Mouse (Mus musculus): ENCODE measurements around the gene Klf13.

Klf13 gene

DNA sequence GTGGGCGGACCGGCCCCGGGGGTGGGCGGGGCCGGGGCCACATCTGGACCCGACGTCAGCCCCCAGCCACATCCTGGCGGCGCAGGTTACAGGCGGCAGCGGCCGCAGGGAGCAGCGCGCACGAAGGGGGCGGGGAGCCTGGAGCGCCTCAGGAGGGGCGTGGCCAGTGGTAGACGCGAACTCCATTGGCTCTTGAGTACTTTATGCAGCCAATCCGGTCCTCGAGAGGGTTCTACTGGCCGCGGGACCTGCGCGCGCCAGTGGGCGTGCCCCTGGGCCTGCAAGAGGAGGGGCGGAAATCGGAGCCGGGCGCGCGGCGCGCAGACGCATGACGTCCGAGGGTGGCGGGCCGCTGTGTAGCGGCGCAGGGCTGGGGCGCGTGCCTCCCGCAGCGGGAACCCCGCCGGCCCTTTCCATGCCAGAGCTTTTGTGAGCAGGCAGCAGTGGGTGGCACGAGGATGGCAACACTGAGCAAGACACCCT, at the start of gene Klf13:
Klf13 (minus strand) TSS at position 2 of the 483 bp plus-strand sequence.
- peak; percentile 99 for DNase-seq (ENCODE audit: low read depth, low spot score)

DNA sequence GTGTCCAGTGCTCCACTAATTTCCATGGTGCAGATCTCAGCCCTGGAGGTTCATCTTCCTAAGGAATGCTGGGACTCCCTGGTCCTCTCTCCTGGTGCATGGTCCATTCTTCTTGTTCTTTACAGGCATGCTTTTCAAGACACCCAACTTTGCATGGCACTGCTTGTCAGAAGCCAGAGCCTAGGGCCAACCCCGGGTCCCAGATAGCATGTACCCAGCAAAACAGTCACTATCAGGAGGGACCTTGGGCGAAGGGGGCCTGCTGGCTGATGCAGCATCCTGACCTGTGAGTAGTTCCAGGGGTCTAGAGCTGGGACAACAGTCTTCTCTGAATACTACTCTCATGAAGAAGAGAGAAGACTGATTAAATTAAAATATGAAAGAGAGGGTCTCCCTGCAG, 49.7 kb upstream of the Klf13 start:
- DNase-seq (ENCODE audit: low read depth, low spot score), result no peak

DNA sequence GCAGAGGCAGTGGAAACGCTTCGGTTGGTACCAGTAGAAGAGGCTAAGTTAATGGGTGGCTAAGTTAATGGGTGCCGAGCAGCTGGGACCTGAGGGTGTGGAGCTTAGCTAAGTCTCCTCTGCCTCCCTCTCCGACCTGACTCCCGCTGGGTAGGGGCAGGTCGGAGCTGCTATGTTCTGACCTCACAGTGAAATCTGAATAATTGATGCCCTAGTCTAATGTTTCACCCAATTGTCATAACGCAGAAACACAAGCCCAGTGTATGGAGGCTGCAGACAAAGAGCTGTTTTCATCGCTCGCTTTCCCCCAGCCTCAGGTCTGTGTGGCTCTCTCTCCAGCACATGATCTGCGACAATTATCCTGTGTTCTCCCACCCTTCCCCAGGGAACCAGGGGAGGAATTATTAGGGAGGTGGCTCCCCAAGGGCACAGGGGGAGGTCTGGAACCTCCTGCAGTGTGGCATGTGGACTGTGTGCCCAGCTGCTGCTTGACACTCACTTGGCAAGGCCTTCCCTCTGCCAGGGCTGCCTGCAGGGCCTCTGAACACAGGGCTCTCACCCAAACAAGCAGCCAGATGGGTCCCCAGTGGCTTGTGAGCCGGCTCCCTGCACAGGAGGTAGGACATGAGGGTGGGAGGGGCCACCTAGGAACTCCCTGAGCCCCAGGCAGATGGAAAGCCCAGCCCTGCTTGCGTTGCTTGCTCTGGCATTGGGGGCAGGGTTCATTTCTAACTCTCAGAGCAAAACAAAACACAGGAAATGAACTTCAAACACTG, 47.9 kb upstream of the Klf13 start:
- no peak for DNase-seq (ENCODE audit: low read depth, low spot score)

DNA sequence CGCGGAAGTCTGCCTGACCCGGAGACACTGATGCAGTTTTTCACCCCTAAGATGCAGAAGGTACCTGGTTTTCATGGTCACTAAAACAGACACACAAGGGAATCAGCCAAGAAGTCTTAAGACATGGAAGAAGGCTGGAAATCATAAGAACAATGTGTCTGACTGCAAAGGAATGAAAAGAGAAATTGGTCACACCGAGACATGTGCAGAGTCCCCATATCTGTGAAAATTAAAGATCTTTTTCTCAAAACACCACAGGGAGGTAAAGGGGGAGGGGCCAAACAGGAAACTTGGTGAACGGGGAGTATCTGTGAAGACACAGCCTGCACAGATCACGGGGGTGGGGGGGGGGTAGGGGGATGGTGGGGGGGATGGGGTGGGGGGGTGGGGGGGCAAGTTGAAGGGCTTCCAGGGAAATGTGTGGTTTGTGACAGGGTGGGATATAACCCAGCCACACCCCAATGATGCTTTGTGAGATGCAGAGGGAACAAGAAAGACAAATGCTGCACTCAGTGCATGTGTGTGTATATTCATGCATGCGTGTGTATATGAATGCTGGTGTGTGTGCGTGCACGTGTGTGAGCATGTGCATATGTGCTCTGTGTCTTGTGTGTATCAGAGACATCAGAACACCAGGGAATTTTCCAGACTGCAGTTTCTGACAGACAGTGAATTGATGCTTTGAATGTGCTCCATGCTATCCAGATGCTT, 47.1 kb upstream of the Klf13 start:
- no peak for DNase-seq (ENCODE audit: low read depth, low spot score)

DNA sequence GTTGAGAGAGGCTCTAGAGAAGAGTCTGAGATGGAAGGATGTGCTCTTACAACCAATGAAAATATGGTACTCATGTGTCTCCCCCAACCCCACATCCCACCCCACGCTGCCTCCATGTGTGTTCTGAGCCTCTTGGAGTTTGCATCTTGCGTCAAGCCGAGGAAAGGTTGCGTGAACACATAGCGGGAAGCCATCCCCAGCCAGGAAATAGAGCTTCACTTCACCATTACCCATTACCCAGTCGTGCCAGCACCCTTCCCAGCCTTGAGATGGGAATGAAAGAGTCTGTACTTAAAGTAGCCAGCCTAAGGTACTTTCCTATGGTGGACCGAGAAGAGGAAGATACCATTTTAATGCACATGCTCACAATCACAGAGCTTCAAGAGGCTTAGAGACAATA, 46.6 kb upstream of the Klf13 start:
- no peak for DNase-seq (ENCODE audit: low read depth, low spot score)

DNA sequence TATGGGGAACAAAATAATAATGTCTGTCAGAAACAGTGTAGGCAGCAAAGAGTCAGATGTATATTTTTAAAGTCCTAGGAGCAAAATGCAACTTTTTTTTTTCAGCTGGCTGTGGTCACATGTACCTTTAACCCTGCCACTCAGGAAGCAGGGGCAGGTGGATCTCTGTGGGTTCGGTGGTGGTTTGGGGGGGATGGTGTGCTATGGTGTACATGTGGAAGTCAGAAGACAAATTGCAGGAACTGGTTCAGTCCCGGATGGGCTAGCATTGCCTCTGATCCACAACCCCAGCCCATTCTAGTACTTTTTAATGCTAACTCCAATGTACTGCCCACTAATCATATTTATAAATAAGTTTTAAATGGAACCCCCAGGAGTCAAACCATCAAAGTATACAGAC, 45.6 kb upstream of the Klf13 start:
- no peak for DNase-seq (ENCODE audit: low read depth, low spot score)

DNA sequence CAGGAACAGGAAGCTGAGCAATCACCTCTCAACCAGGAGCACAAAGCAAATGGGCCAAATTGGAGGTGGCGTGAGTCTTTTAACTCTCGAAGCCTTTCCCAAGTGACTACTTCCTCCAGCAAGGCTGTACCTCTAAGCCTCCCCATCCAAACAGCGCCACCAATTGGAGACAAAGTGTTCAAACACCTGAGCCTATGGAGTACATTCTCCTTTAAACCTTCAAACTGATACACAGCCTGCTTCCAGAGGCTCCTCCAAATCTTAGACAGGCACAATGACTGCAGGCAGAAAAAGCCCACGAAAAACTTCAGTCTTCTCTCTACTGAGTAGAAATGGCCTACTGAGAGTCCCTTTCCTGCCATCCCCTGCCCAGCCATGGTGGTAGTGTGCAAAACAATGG, 38.9 kb upstream of the Klf13 start:
- no peak for DNase-seq (ENCODE audit: low read depth, low spot score)

DNA sequence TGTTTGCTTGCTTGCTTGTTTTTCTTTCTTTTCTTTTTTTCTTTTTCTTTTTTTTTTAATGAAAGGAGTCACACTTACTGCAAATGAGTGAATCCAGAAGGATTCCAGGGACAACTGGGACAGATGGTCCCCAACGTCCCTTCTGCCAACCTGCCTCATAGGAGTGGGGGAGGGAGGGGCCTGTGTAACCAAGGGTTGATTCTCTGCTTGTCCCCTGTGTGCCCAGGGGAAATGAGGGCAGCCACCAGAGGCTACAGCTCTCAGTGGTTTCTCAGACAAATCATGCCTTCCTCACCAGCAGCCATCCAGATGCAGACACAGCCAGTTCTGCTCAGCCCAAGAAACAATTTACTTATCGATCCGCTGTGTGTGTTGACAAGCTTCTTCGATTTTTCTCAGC, 32.3 kb upstream of the Klf13 start:
- no peak for DNase-seq (ENCODE audit: low read depth, low spot score)

DNA sequence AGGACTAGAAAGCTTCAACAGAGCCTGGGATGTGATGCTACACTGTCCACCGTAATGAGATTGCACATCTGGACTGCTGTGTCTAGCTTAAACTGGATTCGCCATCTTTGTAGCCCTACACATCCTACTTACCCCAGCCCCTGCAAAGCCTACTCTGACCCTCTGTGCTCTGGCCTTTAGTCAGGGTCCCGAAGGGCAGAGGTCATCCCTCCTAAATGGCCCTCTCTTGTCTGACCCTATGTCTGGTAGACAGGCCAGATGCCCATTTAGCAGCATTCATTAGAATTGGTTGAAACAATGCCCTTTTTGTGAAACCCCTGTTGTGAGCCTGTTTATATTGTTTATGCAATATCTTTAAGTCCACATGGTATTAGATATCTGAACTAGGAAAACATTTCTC, 31.2 kb upstream of the Klf13 start:
- no peak for DNase-seq (ENCODE audit: low read depth, low spot score)

DNA sequence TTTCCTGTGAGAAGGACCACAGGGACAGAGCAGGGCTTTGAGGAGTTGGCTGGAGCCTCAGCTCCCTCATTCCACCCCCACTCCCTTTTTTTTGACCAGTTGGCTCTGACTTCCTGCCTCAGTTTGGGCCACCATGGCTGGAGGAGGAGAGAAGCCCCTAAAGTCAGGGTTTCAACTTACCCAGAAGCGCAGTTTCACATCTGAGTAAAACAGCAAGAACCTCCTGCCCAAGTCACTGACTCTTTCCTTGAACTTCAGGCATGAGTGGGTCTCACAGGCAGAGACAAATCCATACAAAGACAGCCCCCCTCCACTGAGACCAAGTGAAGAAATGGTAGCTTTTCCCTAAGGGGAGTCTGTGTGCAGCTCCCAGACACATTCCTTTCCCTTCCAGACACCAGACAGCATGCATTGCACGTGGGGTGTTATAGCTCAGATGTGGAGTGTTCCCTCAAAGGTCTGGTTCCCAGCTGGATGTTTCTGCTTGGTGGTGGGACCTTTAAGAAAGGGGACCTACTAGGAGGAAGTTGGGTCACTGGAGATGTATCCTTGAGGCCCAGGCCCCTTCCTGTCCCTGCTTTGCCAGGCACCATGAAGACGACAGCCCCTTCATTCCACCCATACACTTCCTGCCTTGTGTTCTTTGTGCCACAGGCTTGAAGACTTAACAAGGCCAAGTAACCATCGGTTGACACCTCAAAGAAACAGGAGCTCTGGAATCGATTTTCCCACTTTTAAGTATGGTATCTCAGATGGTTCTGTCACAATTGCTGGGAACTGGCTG, 27.1 kb upstream of the Klf13 start:
- no peak for DNase-seq (ENCODE audit: low read depth, low spot score)

DNA sequence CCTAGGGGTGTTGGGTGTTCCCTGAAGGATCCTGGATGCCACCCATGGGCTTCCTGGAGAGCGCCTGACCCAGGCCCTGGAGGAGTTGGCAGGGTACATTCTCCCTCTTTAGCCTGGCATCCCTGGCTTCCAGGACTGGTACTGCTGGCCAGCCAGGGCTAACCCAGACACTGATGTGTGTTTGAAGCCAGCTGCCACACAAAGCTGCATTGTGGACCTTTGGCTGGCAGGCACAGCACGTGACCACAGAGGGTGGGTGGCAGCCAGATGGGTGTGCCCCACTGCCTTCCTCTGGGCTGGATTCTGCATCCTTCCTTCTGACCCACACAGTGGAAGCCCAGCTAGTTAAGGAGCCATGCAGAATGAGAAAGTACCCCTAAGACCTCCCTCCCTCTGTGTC, 26.4 kb upstream of the Klf13 start:
- DNase-seq (ENCODE audit: low read depth, low spot score), result no peak

DNA sequence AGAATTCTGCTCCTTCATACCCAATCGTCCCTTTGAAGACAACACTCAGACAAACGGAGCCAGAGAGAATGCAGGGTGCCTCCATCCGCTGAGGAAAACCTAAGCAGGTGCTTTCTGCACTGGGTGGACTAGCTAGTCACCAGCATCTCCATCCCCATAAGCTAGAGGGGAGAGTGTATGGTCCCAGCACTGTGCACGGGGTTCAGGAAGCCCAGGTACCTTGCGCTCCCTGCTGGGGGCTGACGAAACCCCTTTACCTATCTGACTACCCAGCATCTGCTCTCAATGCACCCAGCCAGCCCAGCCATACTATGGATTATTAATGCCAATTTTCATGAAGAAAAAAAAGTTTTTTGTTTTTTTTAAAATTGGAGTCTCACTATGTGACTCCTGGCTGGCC, 25.4 kb upstream of the Klf13 start:
- DNase-seq (ENCODE audit: low read depth, low spot score), result no peak

DNA sequence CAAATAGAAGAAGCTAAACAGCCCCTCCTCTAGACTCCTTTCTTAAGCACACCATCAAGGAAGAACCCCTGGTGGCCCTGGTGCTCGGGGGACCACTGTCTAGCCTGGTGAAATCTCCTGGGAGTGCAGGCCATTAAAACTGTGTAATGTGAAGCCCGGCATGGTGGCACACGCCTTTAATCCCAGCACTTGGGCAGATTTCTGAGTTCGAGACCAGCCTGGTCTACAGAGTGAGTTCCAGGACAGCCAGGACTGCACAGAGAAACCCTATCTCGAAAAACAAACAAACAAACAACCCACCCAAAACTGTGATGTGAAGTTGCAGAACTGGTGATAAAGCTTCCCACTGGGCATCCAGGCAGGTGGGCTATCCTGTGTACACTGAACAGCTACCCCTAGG, 24.9 kb upstream of the Klf13 start:
- no peak for DNase-seq (ENCODE audit: low read depth, low spot score)

DNA sequence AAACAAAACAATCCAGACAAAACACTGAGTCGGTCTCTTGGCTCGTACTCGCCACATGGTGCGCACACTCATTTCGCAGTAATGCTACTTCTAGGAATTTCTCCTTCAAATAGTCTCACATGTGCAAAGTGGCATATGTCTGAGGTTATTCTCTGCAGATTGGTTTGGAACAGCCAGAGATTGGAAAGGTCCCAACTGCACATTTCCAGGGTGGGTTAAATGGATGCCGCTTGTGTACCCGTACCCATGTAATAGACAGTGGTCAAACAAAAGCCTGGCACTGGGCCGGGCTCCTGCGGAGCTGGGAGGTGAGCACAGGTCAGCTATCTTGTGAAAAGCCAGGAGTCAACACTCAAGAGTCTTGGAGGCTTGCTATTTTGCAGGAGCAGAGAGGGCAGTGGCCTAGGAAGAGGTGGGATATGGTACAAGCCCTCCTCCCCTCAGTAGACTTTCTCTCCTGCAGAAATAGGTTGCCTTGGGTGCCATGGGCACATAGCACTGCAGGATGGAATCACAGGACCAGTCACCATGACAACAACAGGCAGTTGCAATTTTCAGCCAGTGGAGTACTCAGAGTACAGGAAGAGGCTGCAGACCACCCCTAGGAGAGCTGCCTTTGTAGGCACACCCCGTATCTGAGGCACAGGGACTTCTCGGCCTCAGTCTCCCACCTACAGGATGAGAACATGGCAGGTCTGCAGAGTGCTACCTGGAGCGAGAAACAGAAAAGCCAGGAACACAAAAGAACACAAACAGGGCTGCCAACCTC, 19.3 kb upstream of the Klf13 start:
- no peak for DNase-seq (ENCODE audit: low read depth, low spot score)

DNA sequence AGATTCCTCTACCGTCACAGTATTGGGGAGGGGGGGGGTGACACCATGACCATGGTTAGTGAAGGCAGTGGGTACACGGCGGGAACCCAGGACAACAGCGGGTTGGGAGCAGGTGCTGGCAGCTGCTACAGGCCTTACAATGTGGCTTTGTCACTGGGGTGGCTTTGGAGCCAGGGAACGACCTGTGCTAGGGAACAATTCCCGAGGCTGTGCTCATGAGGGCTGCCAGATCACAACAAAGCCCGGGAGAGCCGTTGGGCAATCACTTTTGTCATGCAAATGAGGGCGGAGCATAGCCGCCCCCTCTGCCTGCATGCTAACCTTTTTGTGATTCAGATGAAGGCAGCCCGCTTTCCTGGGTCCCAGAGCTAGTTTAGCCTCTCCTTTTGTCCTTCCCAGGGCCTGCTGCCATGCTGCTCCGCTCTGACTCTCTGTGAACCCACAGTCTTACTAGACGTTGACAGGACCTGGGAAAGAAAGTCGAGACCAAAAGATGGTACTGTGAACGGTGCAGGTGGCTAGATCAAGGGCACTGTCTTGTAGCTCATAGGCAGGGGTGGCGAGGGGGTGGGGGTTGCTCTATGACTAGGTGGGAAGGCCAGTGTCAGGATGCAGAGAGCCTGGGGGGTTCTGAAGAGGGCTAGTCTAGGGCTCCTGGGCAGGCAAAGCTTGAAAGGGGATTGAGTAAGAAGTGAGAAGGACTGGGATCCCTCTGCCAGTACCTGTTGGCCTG, 18.4 kb upstream of the Klf13 start:
- DNase-seq (ENCODE audit: low read depth, low spot score), result no peak

DNA sequence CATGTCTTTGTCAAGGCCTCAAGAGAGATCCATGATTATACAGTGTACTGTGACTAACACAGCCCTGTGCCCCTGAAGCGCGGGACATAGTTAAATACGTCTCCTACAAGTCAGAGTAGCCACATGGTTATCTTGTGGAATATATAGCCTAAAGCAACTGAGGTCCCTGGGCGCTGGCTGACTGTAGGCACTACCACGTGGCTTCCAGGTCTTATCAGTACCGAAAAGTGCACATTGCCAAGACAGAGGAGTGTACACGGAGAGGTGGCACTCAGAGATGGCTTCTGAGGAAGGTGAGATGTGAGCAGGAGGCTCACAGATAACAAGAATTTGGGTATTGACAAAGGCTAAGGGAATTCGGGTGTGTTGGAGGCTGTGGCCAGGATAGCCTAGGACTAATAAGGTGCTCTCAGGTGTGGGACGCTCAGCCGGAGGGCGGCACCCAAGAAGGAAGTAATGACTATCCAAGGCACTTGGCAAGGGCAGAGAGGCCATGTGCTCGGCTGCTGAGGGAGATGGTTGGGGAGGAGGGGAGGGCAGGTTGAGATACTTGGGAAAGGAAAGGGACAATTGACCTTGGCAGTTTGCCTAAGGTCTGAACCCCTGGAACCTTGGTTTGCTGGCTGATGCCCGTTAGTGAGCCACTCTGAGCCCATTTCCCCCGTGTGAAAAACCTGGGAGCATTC, 17.6 kb upstream of the Klf13 start:
- DNase-seq (ENCODE audit: low read depth, low spot score), result no peak

DNA sequence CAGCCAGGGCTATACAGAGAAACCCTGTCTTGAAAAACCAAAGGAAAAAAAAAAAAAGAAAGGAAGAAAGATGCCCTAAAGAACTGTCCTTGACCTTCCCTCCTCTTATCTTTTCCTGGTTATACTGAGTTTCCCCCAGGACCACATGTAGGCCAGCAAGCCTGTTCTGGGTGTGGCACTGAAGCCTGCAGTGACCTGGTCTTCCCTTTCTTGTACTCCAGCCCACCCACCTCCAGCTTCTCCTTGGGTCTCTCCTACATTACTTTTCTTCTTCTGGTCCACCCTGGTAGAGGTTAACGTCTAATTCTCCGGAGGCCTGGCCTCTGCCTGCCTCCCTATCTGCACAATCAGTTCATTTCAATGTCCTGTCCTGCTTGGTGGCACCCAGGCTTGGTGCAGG, 16.7 kb upstream of the Klf13 start:
- no peak for DNase-seq (ENCODE audit: low read depth, low spot score)

DNA sequence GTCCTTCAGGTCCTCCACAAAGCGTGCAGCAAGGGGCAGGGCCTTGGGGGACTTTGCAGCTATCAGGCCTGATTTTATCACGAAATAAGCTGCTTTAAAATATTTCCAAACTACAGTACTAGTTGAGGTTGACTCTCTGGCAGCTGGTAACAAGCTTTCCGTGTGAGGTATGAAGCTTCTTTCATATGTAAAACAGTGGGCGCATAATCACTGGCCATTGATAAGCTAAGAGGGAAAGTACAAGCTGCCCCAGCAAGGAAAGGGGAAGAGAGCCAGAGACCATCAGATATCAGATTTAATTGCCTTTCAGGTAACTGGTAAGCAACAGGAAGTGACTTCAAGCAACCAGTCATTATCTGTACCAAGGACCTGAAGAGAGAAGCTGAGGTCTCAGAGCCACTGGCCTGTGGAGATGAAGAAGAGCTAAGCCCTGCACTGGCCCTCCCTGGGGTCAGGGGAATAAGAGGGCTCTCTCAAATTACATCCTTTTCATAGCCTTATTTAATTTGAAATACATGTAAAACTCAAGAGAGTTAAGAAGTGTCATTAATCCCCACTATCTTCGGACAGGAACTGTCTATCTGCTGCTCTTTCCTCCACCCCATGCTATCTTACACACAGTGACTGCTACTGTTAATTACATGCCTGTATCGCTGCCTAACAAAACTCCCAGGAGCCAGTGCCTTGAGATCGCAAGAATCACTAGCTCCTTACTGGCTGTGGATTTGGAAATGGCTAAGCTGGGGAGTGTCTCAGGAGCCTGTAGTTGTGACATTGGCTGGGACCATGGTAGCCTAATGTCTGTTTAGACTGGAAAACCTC, 13.6 kb upstream of the Klf13 start:
- no peak for DNase-seq (ENCODE audit: low read depth, low spot score)

DNA sequence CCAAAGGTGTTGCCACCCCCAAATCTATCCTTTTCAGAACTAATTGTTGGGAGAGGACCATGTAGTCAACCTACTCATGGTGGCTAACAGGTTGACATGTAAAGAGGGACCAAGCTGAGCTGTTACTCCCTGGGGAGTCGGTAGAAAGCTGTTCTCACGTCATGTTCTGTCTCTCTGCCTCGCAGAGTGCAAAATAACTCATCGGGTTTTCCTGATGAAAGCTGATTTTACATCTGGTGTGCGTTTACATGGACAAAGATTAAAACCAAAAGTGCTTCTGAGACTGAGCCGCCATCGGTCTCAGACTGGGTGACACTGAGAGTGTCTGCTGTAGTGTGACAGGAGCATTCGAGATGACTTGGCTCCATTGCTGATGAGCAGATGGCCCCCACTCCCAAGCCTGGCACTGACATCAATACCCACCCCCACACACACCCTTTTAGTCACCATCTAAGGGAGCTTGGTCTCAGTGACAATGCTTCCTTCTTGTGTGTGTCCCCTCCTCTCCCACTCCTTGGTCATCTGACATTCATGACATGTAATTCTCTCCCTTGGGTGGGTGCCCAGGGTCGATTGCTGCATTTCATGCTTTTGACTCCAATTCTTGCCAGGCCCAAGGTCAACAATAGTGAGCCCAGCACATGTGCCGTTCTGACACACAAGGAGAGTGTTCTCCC, 12.4 kb upstream of the Klf13 start:
- no peak for DNase-seq (ENCODE audit: low read depth, low spot score)
